Mouse (Mus musculus) liver, postnatal 0 days (tissue): ENCODE results near the gene Mettl17.

ENCODE experiments used
- CTCF ChIP-seq: sonication (generic); IDR thresholded peaks from 2 replicates; pipeline ENCODE4 v1.5.1; 2016; ENCODE audit warnings: antibody characterized with exemption, low read depth
- EP300 ChIP-seq: IDR thresholded peaks from 2 replicates; pipeline ENCODE4 v1.6.1; 2016; ENCODE audit warnings: antibody characterized with exemption, low read depth, mild to moderate bottlenecking

DNA sequence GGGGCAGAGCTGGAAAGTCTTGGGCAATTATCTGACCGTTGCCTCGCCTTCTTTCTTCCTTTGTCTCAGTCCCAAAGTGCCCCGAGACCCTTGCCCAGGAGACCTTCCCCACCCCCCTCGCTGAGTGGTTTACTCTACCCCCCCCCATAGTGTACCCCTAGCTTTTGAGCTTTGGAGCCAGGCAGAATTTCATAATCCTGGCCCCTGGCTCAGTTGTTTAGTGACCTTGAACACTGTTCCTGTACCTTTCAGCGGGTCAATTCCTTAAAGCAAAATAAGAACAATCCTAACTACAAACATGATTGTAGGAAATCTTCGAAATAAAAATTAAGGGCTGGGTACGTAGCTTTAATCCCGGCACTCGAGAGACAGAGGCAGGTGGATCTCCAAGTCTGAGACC is 56.9 kb downstream of the Mettl17 start:
- no peak for TF ChIP-seq CTCF
- peak; percentile 28; the same call in 1 of the 2 replicates for TF ChIP-seq EP300
